Comparison of ENCODE assay signal across 21 mouse cellular contexts in the genomic region with DNA sequence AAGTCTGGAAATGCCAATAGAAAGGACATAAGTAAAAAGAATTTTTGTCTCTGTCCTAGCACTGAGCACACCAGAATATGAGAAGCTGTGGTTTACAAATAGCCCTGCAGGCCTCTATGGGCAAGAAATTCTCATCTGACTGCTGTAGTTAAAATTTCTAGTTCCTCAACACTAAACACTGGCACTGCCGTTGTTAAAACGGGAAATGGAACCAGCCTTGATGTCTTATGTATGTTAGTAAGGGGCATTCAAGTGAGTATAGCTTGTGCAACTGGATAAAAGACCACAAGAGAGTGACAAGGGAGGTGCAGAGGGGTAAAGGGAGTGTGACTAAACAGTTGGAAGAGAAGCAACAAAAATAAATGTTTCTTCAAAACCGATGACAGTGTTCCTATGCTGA.
DNase-seq lines count a peak whose midpoint lies in the region; ATAC-seq and TF ChIP-seq lines count a peak whose summit lies in the region.
"Had no signal": no experiment of that assay in that cellular context is flagged by ENCODE, and none has a peak within 500 bp of the region (broad histone marks: within the 10 kb centered on the region; RNA-seq: fewer than 3 reads in every experiment).

No protein-coding gene starts in this region.

- H3K36me3 ChIP-seq in MEL (ENCODE audit: control insufficient read depth in 1 of 2, insufficient read depth in 2 of 2, low read length in 2 of 2), result no peaks in the 10 kb centered on the region
- H3K36me3 ChIP-seq in liver, postnatal 0 days (replicated peaks; ENCODE audit: insufficient read depth, low read length), result no peaks in the 10 kb centered on the region
- no peaks in the 10 kb centered on the region for H3K36me3 ChIP-seq in splenic B cell, adult 2 months (ENCODE audit: control insufficient read depth, insufficient read depth, low read length, poor library complexity, severe bottlenecking)
- H3K36me3 ChIP-seq: embryonic facial prominence, embryonic 13.5 days; forebrain, embryonic 15.5 days; G1E; midbrain, embryonic 13.5 days; neural tube, embryonic 15.5 days had no signal

- no peaks in the 10 kb centered on the region for H3K4me1 ChIP-seq in MEL (ENCODE audit: control insufficient read depth in 1 of 2, insufficient read depth in 2 of 2, low read length in 2 of 2)
- no peaks in the 10 kb centered on the region; the same call in 1 of the 2 replicates for H3K4me1 ChIP-seq in liver, postnatal 0 days (ENCODE audit: insufficient read depth)
- H3K4me1 ChIP-seq: embryonic facial prominence, embryonic 13.5 days; forebrain, embryonic 15.5 days; midbrain, embryonic 13.5 days; neural tube, embryonic 15.5 days had no signal

- no peak overlapping the region for H3K9ac ChIP-seq in MEL (ENCODE audit: control insufficient read depth, low read depth, low read length, poor library complexity, severe bottlenecking)
- H3K9ac ChIP-seq in liver, postnatal 0 days (replicated peaks), result no peak overlapping the region
- H3K9ac ChIP-seq: embryonic facial prominence, embryonic 13.5 days; forebrain, embryonic 15.5 days; midbrain, embryonic 13.5 days; neural tube, embryonic 15.5 days had no signal

- TF ChIP-seq CTCF in MEL (IDR thresholded peaks at IDR 0.05 in 2 of 3, conservative IDR thresholded peaks at IDR 0.05 in 1 of 3; ENCODE audit: control insufficient read depth in 1 of 3, insufficient read depth in 1 of 3, low read depth in 2 of 3, low read length in 3 of 3, poor library complexity in 1 of 3, severe bottlenecking in 1 of 3), result no peak
- no peak for TF ChIP-seq CTCF in liver, postnatal 0 days (IDR thresholded peaks at IDR 0.05; ENCODE audit: low read depth)

- TF ChIP-seq RAD21 in MEL (IDR thresholded peaks at IDR 0.05; ENCODE audit: low read depth, low read length), result no peak

- H3K9me3 ChIP-seq in MEL (replicated peaks; ENCODE audit: insufficient read depth, low read length), result no peaks in the 10 kb centered on the region
- no peaks in the 10 kb centered on the region for H3K9me3 ChIP-seq in liver, postnatal 0 days (ENCODE audit: low read length)
- H3K9me3 ChIP-seq: embryonic facial prominence, embryonic 13.5 days; forebrain, embryonic 15.5 days; G1E; midbrain, embryonic 13.5 days; neural tube, embryonic 15.5 days had no signal

- 44% methylated on average over 3 of the region's 3 CpGs for WGBS in liver, postnatal 0 days (ENCODE audit: insufficient replicate concordance)

- peak; percentile 48 for ATAC-seq in liver, postnatal 0 days
- ATAC-seq: CD4-positive, CD25-positive, alpha-beta regulatory T cell, adult 4 months; forebrain, embryonic 15.5 days; midbrain, embryonic 13.5 days had no signal

- DNase-seq in lung, postnatal 25 days (ENCODE audit: low spot score), result peak; percentile 17
- no peak for DNase-seq in lung, postnatal 4 days
- peak; percentile 2 for DNase-seq in MEL (ENCODE audit: low read depth, low spot score)
- DNase-seq in liver, postnatal 0 days, result no peak
- DNase-seq in splenic B cell, adult 2 months (ENCODE audit: low read depth, low spot score), result peak; percentile 54
- no peak for DNase-seq in adrenal gland, postnatal 10 days
- DNase-seq in cerebellum, postnatal 36 days, result no peak
- DNase-seq: adrenal gland, postnatal 25 days; cerebellum, adult 9-10 months; gastrocnemius, postnatal 36 days; kidney, adult 11 months; layer of hippocampus, postnatal 36 days; right cerebral cortex, postnatal 25 days had no signal

- no peaks in the 10 kb centered on the region for H3K79me2 ChIP-seq in MEL (ENCODE audit: control insufficient read depth, insufficient read depth, low read length, poor library complexity)

- H3K4me3 ChIP-seq in MEL (ENCODE audit: control insufficient read depth in 1 of 2, insufficient read depth in 1 of 2, low read depth in 2 of 2, low read length in 2 of 2), result no peak overlapping the region
- no peak overlapping the region for H3K4me3 ChIP-seq in liver, postnatal 0 days (ENCODE audit: low read depth, low read length)
- H3K4me3 ChIP-seq: embryonic facial prominence, embryonic 13.5 days; forebrain, embryonic 15.5 days; midbrain, embryonic 13.5 days; neural tube, embryonic 15.5 days had no signal

- no peak overlapping the region for H3K4me2 ChIP-seq in liver, postnatal 0 days (ENCODE audit: low read depth, low read length)
- H3K4me2 ChIP-seq: embryonic facial prominence, embryonic 13.5 days; forebrain, embryonic 15.5 days; midbrain, embryonic 13.5 days; neural tube, embryonic 15.5 days had no signal

- no peak for TF ChIP-seq POLR2A in MEL (IDR thresholded peaks at IDR 0.05; ENCODE audit: control insufficient read depth in 1 of 2, insufficient read depth in 1 of 2, low read depth in 1 of 2, low read length in 2 of 2, poor library complexity in 1 of 2)

- TF ChIP-seq EP300 in MEL (IDR thresholded peaks at IDR 0.05; ENCODE audit: low read depth in 1 of 2, low read length in 2 of 2), result no peak
- TF ChIP-seq EP300 in liver, postnatal 0 days (IDR thresholded peaks at IDR 0.05; ENCODE audit: low read depth), result no peak

- no peaks in the 10 kb centered on the region for H3K27me3 ChIP-seq in MEL (ENCODE audit: control insufficient read depth in 1 of 2, insufficient read depth in 2 of 2, low read length in 2 of 2)
- no peaks in the 10 kb centered on the region for H3K27me3 ChIP-seq in liver, postnatal 0 days (ENCODE audit: insufficient read depth, low read length)
- no peaks in the 10 kb centered on the region for H3K27me3 ChIP-seq in splenic B cell, adult 2 months (ENCODE audit: control insufficient read depth, insufficient read depth, low read length, poor library complexity, severe bottlenecking)
- H3K27me3 ChIP-seq: embryonic facial prominence, embryonic 13.5 days; forebrain, embryonic 15.5 days; midbrain, embryonic 13.5 days; neural tube, embryonic 15.5 days had no signal

- no peak overlapping the region for H3K27ac ChIP-seq in MEL (ENCODE audit: control insufficient read depth, low read depth, low read length)
- H3K27ac ChIP-seq in liver, postnatal 0 days (ENCODE audit: low read depth), result peak overlapping the region; percentile 60
- H3K27ac ChIP-seq: embryonic facial prominence, embryonic 13.5 days; forebrain, embryonic 15.5 days; kidney, postnatal 0 days; midbrain, embryonic 13.5 days; neural tube, embryonic 15.5 days; stomach, postnatal 0 days had no signal

TF ChIP-seq in MEL, 35 proteins besides CTCF, POLR2A, EP300 and RAD21:
- TF ChIP-seq CHD2 (IDR thresholded peaks at IDR 0.05; ENCODE audit: low read length) (no peak), ELF1 (IDR thresholded peaks at IDR 0.05; ENCODE audit: low read depth, low read length) (no peak), ZC3H11A (IDR thresholded peaks at IDR 0.05; ENCODE audit: low read depth, low read length) (no peak), BHLHE40 (IDR thresholded peaks at IDR 0.05; ENCODE audit: borderline replicate concordance, low read depth, low read length) (no peak), SMC3 (IDR thresholded peaks at IDR 0.05; ENCODE audit: low read depth, low read length) (no peak), UBTF (IDR thresholded peaks at IDR 0.05; ENCODE audit: borderline replicate concordance, insufficient read depth, low read depth, low read length) (no peak), GABPA (IDR thresholded peaks at IDR 0.05; ENCODE audit: low read depth, low read length) (no peak), MAX (IDR thresholded peaks at IDR 0.05; ENCODE audit: low read length) (no peak), MXI1 (IDR thresholded peaks at IDR 0.05; ENCODE audit: low read depth, low read length) (no peak), ETS1 (IDR thresholded peaks at IDR 0.05; ENCODE audit: low read depth, low read length) (no peak), JUND (IDR thresholded peaks at IDR 0.05; ENCODE audit: low read depth, low read length) (no peak), TBP (IDR thresholded peaks at IDR 0.05; ENCODE audit: low read depth, low read length) (no peak)

Comparison
In these comparisons a context has a peak if more than half of its experiments do, and no peak if none do; other contexts are left out.
1. DNase-seq: peak in lung, postnatal 25 days (single experiment), MEL (single experiment) and splenic B cell, adult 2 months (single experiment); none in lung, postnatal 4 days (0 of 2), liver, postnatal 0 days (single experiment), adrenal gland, postnatal 10 days (single experiment) and cerebellum, postnatal 36 days (0 of 2).